Mouse (Mus musculus) intestine, embryonic 15.5 days (tissue): ENCODE data around the gene Pimreg. TPM values are rescaled to one million over a fixed set of nuclear protein-coding genes. Genes with fewer than 3 reads are reported as not detected.

Experiments used
- ATAC-seq: fragments of 200-750 bp; cut with Nextera tagmentation; 2 replicates; pipeline ENCODE4 v1.8.0; 2017; ENCODE audit warnings: moderate TSS enrichment, moderate library complexity
- H3K27ac ChIP-seq: fragments of 300-500 bp; sonication (generic); 2 replicates; pipeline ENCODE4 v1.5.1; 2015; ENCODE audit warnings: mild to moderate bottlenecking, inconsistent platforms
- H3K27me3 ChIP-seq: fragments of 300-500 bp; sonication (generic); replicated peaks from 2 replicates; pipeline ENCODE4 v1.6.1; 2015; ENCODE audit warnings: inconsistent platforms
- H3K36me3 ChIP-seq: fragments of 300-500 bp; sonication (generic); 2 replicates; pipeline ENCODE4 v1.6.1; 2015; ENCODE audit warnings: inconsistent platforms
- H3K4me1 ChIP-seq: fragments of 300-500 bp; sonication (generic); replicated peaks from 2 replicates; pipeline ENCODE4 v1.6.1; 2015; ENCODE audit warnings: inconsistent platforms
- H3K4me2 ChIP-seq: fragments of 300-500 bp; sonication (generic); replicated peaks from 2 replicates; pipeline ENCODE4 v1.6.1; 2015; ENCODE audit warnings: mild to moderate bottlenecking, inconsistent platforms
- H3K4me3 ChIP-seq: fragments of 300-500 bp; sonication (generic); replicated peaks from 2 replicates; pipeline ENCODE4 v1.5.1; 2015; ENCODE audit warnings: inconsistent platforms
- H3K9ac ChIP-seq: fragments of 300-500 bp; sonication (generic); 2 replicates; pipeline ENCODE4 v1.6.1; 2015; ENCODE audit warnings: inconsistent platforms
- H3K9me3 ChIP-seq: fragments of 300-500 bp; sonication (generic); 2 replicates; pipeline ENCODE4 v1.6.1; 2016; ENCODE audit warnings: inconsistent platforms
- WGBS: fragments of 180-500 bp; shearing (Covaris S2); methylation state at CpG from one replicate; pipeline ENCODE4 v1.1.7; 2015; 5-methylcytosine and 5-hydroxymethylcytosine counted together
- polyA plus RNA-seq: library from polyadenylated mRNA; unstranded; fragments of >200 nt; fragmentation: Nextera tagmentation; extraction: Ambion mirVana; gene quantifications from 2 replicates; pipeline ENCODE4 v1.2.1, GENCODE M21; 2015

Gene Pimreg
- polyA plus RNA-seq, 1 experiment from 2014 or later, result 81.8 TPM

DNA sequence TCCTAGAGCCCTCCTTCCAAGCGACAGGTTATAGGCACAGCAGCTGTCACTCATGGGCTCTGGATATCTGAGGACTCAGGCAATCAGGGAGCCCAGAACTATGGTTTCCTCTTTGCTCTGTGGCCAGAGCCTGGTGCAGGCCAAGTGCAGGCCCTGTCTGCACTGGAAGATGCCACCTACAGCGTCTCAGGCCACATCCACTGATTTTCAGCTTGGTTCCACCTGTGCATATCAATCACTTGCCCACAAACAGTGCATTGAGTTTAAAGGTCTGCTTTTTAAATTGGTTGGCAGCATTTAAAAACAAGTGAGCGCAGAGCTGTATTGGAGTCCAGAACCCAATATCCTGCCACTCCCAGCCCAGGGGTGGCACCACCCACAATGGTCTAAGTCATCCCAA, 9.2 kb upstream of the Pimreg start:
- no peak for ATAC-seq
- no peak overlapping the region for H3K4me3 ChIP-seq
- no peak overlapping the region for H3K27ac ChIP-seq
- no peaks in the 10 kb centered on the region for H3K36me3 ChIP-seq
- no peak overlapping the region for H3K4me2 ChIP-seq
- H3K4me1 ChIP-seq, result no peaks in the 10 kb centered on the region
- 86% methylated on average over 3 of the region's 3 CpGs for WGBS
- H3K9me3 ChIP-seq, result no peaks in the 10 kb centered on the region
- no peaks in the 10 kb centered on the region; the same call in 1 of the 2 replicates for H3K27me3 ChIP-seq
- no peak overlapping the region for H3K9ac ChIP-seq

DNA sequence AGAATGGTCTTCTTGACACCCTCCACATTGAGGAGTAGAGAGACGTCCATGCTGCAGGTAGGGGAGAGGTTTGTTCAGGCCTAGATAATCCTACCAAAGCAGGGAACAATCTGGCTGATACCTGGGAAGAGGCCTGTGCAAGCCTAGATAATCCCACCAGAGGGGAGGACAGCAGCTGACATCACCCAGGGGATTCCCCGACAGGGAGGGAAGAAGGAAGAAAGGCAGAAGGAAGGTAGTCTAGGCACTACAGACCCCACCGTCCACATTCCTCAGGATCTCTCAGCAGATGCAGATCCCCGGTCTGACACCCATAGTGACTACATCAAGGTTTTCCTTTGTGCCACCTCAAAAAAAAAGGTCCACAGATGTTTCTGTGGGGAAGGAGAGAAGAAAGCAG, 4.4 kb upstream of the Pimreg start, which contains the start of gene Aipl1:
TSS of gene Aipl1 (minus strand) at position 101 of the 400 bp plus-strand sequence.
- H3K9ac ChIP-seq, result no peak within 1 kb of the TSS
- H3K27me3 ChIP-seq, result 0 out of 2 replicates have a peak, but pooled peaks cover 5% of the 10 kb centered on the region
- H3K4me1 ChIP-seq, result peaks cover 14% of the 10 kb centered on the region
- H3K4me3 ChIP-seq, result no peak within 1 kb of the TSS
- no peak within 1 kb of the TSS for H3K27ac ChIP-seq
- H3K36me3 ChIP-seq, result no peaks in the 10 kb centered on the region
- no peak for ATAC-seq
- no peaks in the 10 kb centered on the region for H3K9me3 ChIP-seq
- H3K4me2 ChIP-seq, result no peak within 1 kb of the TSS
- WGBS, result 64% methylated on average over 4 of the region's 4 CpGs

DNA sequence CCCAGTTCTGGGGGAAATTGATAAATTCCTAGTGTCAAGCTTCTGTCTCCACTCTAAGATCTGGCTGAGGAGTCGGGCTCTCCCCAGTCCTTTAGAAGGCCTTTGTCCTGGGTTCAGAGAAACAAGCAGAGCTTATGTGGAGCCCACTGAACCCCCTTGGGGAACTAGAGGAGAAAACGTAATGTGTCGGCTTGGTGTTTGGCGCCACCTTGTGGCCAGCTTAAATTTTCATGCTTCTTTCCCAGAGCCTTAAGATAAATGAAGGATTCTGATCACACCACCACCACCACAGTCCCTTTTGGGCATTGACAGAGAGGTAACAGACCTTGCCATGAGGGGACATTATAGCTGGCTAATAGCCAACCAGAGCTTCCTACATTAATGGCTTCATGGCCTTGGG, 3.8 kb upstream of the Pimreg start:
- H3K9ac ChIP-seq, result no peak overlapping the region
- H3K36me3 ChIP-seq, result no peaks in the 10 kb centered on the region
- WGBS, result 3% methylated on average over 4 of the region's 4 CpGs
- H3K27ac ChIP-seq, result no peak overlapping the region
- H3K27me3 ChIP-seq, result 0 out of 2 replicates have a peak, but pooled peaks cover 5% of the 10 kb centered on the region
- ATAC-seq, result no peak
- no peaks in the 10 kb centered on the region for H3K9me3 ChIP-seq
- H3K4me3 ChIP-seq, result no peak overlapping the region
- H3K4me2 ChIP-seq, result no peak overlapping the region
- peaks cover 20% of the 10 kb centered on the region for H3K4me1 ChIP-seq

DNA sequence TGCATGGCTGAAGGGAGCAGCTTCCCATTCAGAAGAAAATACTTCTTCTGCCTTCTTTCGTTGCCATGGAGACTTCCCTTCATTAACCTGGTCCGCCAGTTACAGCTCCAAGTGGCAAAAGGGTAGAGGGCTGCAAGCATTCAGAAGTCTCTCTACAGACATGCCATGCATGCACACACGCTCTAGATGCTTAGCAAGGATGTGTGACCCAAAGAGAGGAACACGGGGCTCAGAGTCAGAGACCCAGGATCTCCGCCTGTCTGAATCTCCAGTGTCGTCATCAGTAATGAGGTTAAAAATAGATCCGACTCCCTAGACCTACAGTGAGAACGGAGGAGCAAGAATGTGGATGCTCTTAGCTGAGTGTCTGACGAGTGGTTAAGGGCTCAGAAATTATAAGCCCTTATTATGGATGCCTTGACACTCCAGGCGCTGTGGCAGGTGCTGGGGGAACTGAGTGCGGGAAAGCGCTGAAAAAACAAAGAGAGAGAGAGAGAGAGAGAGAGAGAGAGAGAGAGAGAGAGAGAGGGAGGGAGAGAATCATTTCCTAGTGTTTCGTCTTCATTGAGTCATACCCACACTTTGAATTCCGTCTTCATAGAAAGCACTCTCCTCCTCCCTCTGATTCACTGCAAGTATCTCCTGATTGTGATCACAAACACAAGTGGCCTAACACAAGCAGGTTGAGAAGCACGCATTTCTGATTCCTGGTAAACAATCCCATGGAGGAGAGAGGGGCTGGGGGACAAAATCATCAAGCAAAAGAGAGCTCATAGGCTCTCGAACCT, 2.0 kb upstream of the Pimreg start:
- Histone ChIP-seq H3K36me3 (no peaks in the 10 kb centered on the region; the same call in 1 of the 2 replicates), H3K4me3 (no peak overlapping the region), H3K4me2 (0 out of 2 replicates have a peak overlapping the region, but pooled peaks have one; percentile 3), H3K27me3 (0 out of 2 replicates have a peak, but pooled peaks cover 5% of the 10 kb centered on the region), H3K9ac (no peak overlapping the region), H3K27ac (no peak overlapping the region), H3K4me1 (peaks cover 25% of the 10 kb centered on the region), H3K9me3 (no peaks in the 10 kb centered on the region)
- no peak for ATAC-seq
- WGBS, result 37% methylated on average over 16 of the region's 16 CpGs

DNA sequence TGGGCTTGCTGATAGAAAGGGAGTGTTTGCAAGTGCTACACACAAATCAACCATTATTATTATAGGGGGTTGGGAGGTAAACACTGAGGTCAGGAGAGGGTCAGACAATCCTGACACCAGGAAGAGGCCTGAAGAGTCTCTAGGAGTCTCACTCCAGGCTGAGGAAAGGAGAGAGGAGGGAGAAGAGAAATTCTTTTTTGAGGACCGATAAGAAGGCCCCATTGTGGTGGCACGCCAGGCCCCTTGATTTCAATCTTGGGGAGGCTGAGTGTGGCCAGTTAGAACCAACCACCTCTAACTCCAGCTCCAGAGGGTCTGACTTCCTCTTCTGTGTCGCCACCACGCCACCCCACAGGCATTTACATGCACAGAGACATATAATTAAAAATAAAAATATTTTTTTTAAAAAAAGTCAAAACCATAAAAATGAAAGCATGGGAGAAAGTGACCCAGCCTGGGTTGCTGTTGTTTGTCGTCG, 503 bp upstream of the Pimreg start:
- no peaks in the 10 kb centered on the region for H3K9me3 ChIP-seq

DNA sequence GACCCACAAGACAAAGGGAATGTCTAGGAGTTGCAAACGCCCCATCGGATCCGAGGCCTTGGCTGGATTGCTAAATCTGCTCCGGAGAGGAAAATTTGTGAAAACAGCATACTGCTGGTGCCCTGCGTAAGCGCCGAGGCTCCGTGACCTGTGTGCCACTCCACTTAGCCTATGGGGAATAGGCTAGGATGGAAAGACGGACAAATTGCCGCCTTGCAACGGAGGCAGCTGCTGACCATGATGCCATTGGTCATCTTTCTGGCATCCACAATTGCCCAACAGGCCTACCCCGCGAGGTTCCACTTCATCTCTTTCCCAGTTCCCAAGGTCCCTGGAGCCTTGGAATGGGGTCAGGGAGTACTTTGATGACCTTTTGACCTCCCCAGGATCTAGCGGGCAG, 799 bp downstream of the Pimreg start:
- H3K27ac ChIP-seq, result no peak overlapping the region
- peak overlapping the region; percentile 91 for H3K4me2 ChIP-seq
- no peaks in the 10 kb centered on the region for H3K9me3 ChIP-seq
- WGBS, result 2% methylated on average over 14 of the region's 14 CpGs
- 0 out of 2 replicates have a peak, but pooled peaks cover 5% of the 10 kb centered on the region for H3K27me3 ChIP-seq
- peaks cover 25% of the 10 kb centered on the region for H3K4me1 ChIP-seq
- H3K9ac ChIP-seq, result peak overlapping the region; percentile 60
- H3K36me3 ChIP-seq, result peaks cover 13% of the 10 kb centered on the region; the same call in 1 of the 2 replicates
- ATAC-seq, result peak; percentile 15; the same call in 1 of the 2 replicates
- peak overlapping the region; percentile 73 for H3K4me3 ChIP-seq

More for the DNA sequence above, 503 bp upstream of the Pimreg start:
- Histone ChIP-seq H3K36me3 (peaks cover 6% of the 10 kb centered on the region; the same call in 1 of the 2 replicates), H3K9ac (peak overlapping the region; percentile 58), H3K4me2 (peak overlapping the region; percentile 91), H3K27ac (peak overlapping the region; percentile 77; the same call in 1 of the 2 replicates), H3K4me3 (peak overlapping the region; percentile 73), H3K4me1 (peaks cover 25% of the 10 kb centered on the region), H3K27me3 (0 out of 2 replicates have a peak, but pooled peaks cover 5% of the 10 kb centered on the region)
- WGBS, result 14% methylated on average over 6 of the region's 6 CpGs
- no peak for ATAC-seq

DNA sequence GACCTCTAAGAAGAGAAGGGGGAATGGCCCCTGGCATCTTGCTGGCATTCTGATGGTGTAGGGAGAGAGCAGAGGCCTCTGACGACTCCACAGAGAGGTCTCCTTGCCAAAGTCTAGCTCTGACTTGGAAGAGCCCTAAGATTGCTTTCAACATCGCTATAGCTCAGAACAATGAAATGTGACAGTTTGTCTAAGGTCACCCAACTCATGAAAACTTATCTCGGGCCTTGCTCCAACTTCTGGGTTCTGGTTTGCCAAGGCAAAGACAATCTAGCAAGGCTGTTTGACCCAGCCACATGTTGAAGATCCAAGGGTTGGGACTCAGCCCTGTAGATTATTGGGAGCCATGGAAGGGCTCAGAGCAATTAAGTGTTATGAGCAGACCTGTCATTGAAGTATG, 2.4 kb downstream of the Pimreg start:
- 0 out of 2 replicates have a peak, but pooled peaks cover 5% of the 10 kb centered on the region for H3K27me3 ChIP-seq
- H3K9me3 ChIP-seq, result no peaks in the 10 kb centered on the region
- peak overlapping the region; percentile 91 for H3K4me2 ChIP-seq
- no peak for ATAC-seq
- H3K4me1 ChIP-seq, result peaks cover 25% of the 10 kb centered on the region
- H3K36me3 ChIP-seq, result peaks cover 13% of the 10 kb centered on the region; the same call in 1 of the 2 replicates
- no peak overlapping the region for H3K9ac ChIP-seq
- no peak overlapping the region for H3K4me3 ChIP-seq
- no peak overlapping the region for H3K27ac ChIP-seq
- 81% methylated on average over 3 of the region's 3 CpGs for WGBS

DNA sequence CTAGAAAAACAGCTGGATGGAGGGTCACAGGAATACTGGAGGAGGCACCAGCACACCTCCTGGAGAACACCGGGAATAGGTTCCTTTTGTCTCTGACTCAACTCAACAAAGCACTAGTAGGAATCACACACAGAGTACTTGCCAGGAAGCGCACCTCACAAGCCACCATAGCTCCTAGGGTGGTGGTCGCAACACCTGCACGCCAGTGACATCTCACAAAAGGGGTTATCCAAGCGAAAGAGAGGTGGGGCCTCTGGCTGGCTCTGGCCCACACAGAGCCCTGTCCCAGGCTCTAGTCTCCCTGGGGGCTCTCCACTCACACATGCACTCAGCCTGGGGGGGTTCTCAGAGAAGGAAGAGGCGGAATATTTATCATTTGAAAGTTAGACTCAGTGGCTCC, 6.9 kb downstream of the Pimreg start:
- no peaks in the 10 kb centered on the region for H3K9me3 ChIP-seq
- no peak for ATAC-seq
- no peak overlapping the region for H3K27ac ChIP-seq
- H3K4me2 ChIP-seq, result no peak overlapping the region
- peaks cover 6% of the 10 kb centered on the region; the same call in 1 of the 2 replicates for H3K27me3 ChIP-seq
- WGBS, result 82% methylated on average over 6 of the region's 6 CpGs
- no peak overlapping the region for H3K4me3 ChIP-seq
- H3K36me3 ChIP-seq, result peaks cover 13% of the 10 kb centered on the region; the same call in 1 of the 2 replicates
- H3K9ac ChIP-seq, result no peak overlapping the region
- peaks cover 19% of the 10 kb centered on the region for H3K4me1 ChIP-seq

DNA sequence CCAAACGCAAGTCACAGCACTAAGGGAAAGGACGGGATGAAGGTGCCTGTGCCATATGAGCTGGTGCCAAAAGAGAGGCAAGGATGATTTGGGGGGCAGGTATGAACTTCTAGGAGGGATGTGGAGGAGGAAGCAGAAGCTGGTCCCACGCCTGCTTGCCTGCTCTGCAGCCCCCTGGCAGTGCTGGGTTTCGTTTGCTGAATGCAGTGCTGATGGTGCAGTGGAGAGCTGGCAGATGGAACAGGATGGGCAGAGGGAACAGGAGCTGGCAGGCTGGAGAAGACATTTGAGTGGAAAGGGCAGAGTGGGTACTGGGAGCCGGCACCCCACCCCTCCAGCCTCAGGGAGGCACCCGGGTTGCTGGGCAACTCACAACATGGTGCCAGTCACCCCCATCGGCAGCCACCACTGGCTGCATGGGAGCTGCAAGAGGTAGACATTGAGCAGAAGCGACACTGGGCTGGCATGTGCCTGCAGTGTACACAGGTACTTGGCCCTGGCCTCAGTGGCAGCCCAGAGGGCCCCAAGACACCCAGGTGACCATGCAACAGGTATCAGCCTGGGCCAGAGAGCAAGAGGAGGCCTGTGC, 7.4 kb downstream of the Pimreg start:
- Histone ChIP-seq H3K27ac (no peak overlapping the region), H3K4me3 (no peak overlapping the region), H3K4me2 (no peak overlapping the region), H3K9me3 (no peaks in the 10 kb centered on the region), H3K4me1 (peaks cover 19% of the 10 kb centered on the region), H3K36me3 (peaks cover 13% of the 10 kb centered on the region; the same call in 1 of the 2 replicates), H3K27me3 (peaks cover 6% of the 10 kb centered on the region; the same call in 1 of the 2 replicates), H3K9ac (no peak overlapping the region)
- ATAC-seq, result no peak
- WGBS, result 79% methylated on average over 8 of the region's 8 CpGs

DNA sequence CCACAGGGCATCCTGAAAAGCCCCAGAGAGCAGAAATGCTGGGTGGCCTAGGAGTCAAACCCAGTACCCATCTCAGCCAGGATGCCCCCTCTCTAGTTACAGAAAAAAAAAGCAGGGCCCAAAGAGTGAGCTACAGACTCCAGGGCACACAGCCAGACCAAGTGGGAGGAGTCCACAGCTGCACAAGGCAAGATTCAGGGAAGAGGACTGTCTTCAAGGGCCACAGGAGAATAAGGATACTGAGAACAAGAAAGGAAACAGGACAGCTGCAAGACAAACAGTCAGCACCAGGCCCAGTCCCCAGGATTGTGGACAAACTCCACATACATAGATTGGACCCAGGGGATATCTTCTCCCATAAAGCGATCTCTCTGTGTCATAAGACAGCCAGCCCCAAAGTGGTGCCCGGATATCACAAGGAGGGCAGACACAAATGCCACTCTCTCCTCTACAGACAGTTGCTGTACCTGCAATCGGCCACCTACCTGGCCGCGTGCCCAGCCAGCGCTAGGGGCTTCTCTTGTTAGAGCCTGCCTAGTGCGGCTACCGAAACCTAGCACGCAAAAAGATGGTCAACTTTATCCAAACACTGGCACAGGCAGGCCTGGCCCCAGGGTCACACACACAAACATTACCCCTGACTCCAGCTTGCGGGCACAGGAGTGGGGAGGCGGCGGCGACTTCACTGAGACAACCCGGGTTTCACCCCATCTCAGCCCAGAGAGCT, 8.5 kb downstream of the Pimreg start:
- no peak overlapping the region for H3K27ac ChIP-seq
- no peak for ATAC-seq
- H3K4me1 ChIP-seq, result peaks cover 19% of the 10 kb centered on the region
- H3K36me3 ChIP-seq, result peaks cover 9% of the 10 kb centered on the region; the same call in 1 of the 2 replicates
- WGBS, result 24% methylated on average over 14 of the region's 14 CpGs
- peak overlapping the region; percentile 62 for H3K9ac ChIP-seq
- no peaks in the 10 kb centered on the region for H3K9me3 ChIP-seq
- peak overlapping the region; percentile 94 for H3K4me2 ChIP-seq
- H3K27me3 ChIP-seq, result peaks cover 6% of the 10 kb centered on the region; the same call in 1 of the 2 replicates
- peak overlapping the region; percentile 49 for H3K4me3 ChIP-seq

DNA sequence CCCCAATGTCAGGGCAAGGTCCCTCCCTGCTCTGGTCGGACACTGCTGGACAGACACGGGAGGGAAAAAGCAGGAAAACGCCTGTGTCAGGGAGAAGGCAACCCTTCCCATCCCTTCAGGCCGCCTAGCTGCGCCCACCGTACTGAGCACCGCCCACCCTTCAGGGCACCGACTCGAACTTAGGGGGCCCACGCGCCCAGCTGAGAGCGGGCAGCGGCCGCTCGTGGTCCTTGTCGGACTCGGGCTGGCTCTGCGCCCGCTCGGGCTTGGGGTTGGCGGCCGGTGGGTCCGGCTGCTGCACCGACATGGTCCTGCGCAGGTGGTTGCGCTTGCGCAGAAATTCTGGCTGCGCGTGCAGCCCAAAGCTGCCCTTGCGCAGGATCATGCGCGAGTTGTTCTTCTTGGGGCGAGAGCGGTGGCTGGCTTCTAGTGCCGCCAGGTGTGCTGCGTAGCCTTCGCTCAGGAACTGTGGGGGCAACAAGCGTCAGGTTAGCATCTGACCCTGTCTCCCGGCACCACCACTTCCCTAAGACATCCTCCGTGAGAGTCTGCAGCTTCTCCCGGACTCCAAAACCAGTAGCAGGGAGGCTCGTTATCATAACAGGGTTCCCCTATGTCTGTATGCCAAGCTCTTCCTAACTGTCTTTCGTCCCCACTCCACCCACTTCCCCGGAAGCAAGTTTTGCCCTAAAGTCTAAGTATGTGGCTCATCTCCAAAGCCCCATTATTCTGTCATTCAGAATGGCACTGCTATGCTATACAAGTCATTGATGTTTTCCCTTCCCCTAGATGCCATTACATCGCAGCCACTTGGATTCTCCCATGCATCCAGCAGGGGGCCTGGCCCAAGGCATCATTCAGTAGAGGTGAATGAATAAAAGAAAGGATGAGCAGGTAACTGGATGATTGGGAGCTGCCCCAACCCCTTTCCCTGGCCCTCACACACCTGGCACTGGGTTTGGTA, 9.3 kb downstream of the Pimreg start:
- peak overlapping the region; percentile 62 for H3K9ac ChIP-seq
- peaks cover 9% of the 10 kb centered on the region; the same call in 1 of the 2 replicates for H3K36me3 ChIP-seq
- H3K9me3 ChIP-seq, result no peaks in the 10 kb centered on the region
- peak overlapping the region; percentile 49 for H3K4me3 ChIP-seq
- peaks cover 19% of the 10 kb centered on the region for H3K4me1 ChIP-seq
- H3K4me2 ChIP-seq, result peak overlapping the region; percentile 94
- peak; percentile 57 for ATAC-seq
- H3K27ac ChIP-seq, result no peak overlapping the region
- peaks cover 6% of the 10 kb centered on the region; the same call in 1 of the 2 replicates for H3K27me3 ChIP-seq
- WGBS, result 3% methylated on average over 45 of the region's 45 CpGs
